In the genomic region with DNA sequence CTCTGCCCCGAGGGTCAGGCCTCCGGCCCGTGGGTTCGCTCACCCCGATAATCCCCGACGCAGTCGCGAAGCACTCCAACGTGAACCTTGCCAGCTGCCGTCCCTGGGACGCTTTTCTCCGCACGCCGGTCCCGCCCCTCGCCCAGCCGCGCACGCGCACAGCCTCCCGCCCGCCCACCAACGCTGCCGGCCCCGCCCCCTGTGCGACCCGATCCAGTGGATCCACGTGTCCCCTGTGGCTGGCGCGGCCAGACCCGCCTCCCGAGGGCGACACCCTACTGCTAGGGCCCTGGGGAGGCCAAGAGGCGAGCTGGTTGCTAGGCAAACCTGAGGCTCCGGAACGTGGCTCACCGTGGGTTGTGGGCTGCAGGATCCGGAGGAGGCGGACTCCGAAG, we compare ENCODE assay signal across 1 mouse cellular context.
TF ChIP-seq lines count a peak whose summit lies in the region.

A gene (minus strand): TSS at position 144 of the 395 bp plus-strand sequence.

TF ChIP-seq in CH12.LX, 34 proteins besides CTCF, POLR2A, EP300 and RAD21 (continued from another document):
- TF ChIP-seq BHLHE40 (IDR thresholded peaks at IDR 0.05; ENCODE audit: low read depth, low read length) (peak; percentile 58; the same call in 1 of the 2 replicates), PAX5 (IDR thresholded peaks at IDR 0.05; ENCODE audit: low read length) (no peak), MAZ (IDR thresholded peaks at IDR 0.05; ENCODE audit: low read depth, low read length) (peak; percentile 68; the same call in 1 of the 2 replicates), CHD2 (IDR thresholded peaks at IDR 0.05; ENCODE audit: low read length) (no peak), CHD1 (IDR thresholded peaks at IDR 0.05; ENCODE audit: low read depth, low read length) (no peak), MEF2A (IDR thresholded peaks at IDR 0.05; ENCODE audit: borderline replicate concordance, low read depth, low read length) (peak; percentile 55; the same call in 1 of the 2 replicates), ETS1 (conservative IDR thresholded peaks at IDR 0.05; ENCODE audit: low read depth, low read length) (no peak), MAFK (IDR thresholded peaks at IDR 0.05; ENCODE audit: insufficient replicate concordance, low read length) (no peak), KAT2A (IDR thresholded peaks at IDR 0.05; ENCODE audit: insufficient replicate concordance, low read length) (peak; percentile 57; the same call in 1 of the 2 replicates), NRF1 (IDR thresholded peaks at IDR 0.05; ENCODE audit: low read depth, low read length) (peak; percentile 91), MYC (IDR thresholded peaks at IDR 0.05; ENCODE audit: low read depth, low read length) (0 out of 2 replicates have a peak, but pooled peaks have one; percentile 57), USF2 (conservative IDR thresholded peaks at IDR 0.05; ENCODE audit: low read depth, low read length) (no peak), POLR2AphosphoS2 (IDR thresholded peaks at IDR 0.05; ENCODE audit: low read depth, low read length) (no peak), ZC3H11A (IDR thresholded peaks at IDR 0.05; ENCODE audit: low read depth, low read length) (no peak), MXI1 (IDR thresholded peaks at IDR 0.05; ENCODE audit: low read depth, low read length) (peak; percentile 96), SMC3 (IDR thresholded peaks at IDR 0.05; ENCODE audit: low read depth, low read length) (no peak), HCFC1 (IDR thresholded peaks at IDR 0.05; ENCODE audit: low read depth, low read length) (peak; percentile 69), MAX (IDR thresholded peaks at IDR 0.05; ENCODE audit: low read length) (peak; percentile 89), SIN3A (IDR thresholded peaks at IDR 0.05; ENCODE audit: low read length) (peak; percentile 79), UBTF (IDR thresholded peaks at IDR 0.05; ENCODE audit: low read depth, low read length) (peak; percentile 44; the same call in 1 of the 2 replicates), ZKSCAN1 (IDR thresholded peaks at IDR 0.05; ENCODE audit: borderline replicate concordance, low read depth, low read length) (no peak), JUN (IDR thresholded peaks at IDR 0.05; ENCODE audit: insufficient read depth, low read depth, low read length) (no peak), JUND (conservative IDR thresholded peaks at IDR 0.05; ENCODE audit: low read depth, low read length) (no peak), GABPA (IDR thresholded peaks at IDR 0.05; ENCODE audit: insufficient replicate concordance, low read depth, low read length) (no peak)
